Mouse (Mus musculus) liver, embryonic 11.5 days (tissue): ENCODE results near the gene Arl5a. TPM values are rescaled to one million over a fixed set of nuclear protein-coding genes. Genes with fewer than 3 reads are reported as not detected.

ENCODE experiments used
- ATAC-seq: fragments of 200-750 bp; cut with Nextera tagmentation; replicated peaks from 2 replicates; pipeline ENCODE4 v1.8.0; 2017; ENCODE audit warnings: moderate number of reproducible peaks, mild to moderate bottlenecking, moderate TSS enrichment, moderate library complexity; ENCODE audit not compliant: low FRiP score
- DNase-seq: peaks from one replicate; pipeline ENCODE4 v3.0.0-alpha.2; 2017; ENCODE audit warnings: low spot score
- H3K27ac ChIP-seq: fragments of 300-500 bp; sonication (generic); 2 replicates; pipeline ENCODE4 v1.5.1; 2014; ENCODE audit warnings: mild to moderate bottlenecking, low read depth, low read length, control low read depth
- H3K27me3 ChIP-seq: fragments of 300-500 bp; sonication (generic); replicated peaks from 2 replicates; pipeline ENCODE4 v1.6.1; 2014; ENCODE audit warnings: low read length, mixed read lengths; ENCODE audit not compliant: control insufficient read depth, insufficient read depth
- H3K36me3 ChIP-seq: fragments of 300-500 bp; sonication (generic); 2 replicates; pipeline ENCODE4 v1.6.1; 2014; ENCODE audit warnings: mild to moderate bottlenecking, low read length, moderate library complexity, mixed read lengths; ENCODE audit not compliant: control insufficient read depth, insufficient read depth
- H3K4me1 ChIP-seq: fragments of 300-500 bp; sonication (generic); replicated peaks from 2 replicates; pipeline ENCODE4 v1.6.1; 2014; ENCODE audit warnings: low read length, mixed read lengths; ENCODE audit not compliant: control insufficient read depth, insufficient read depth
- H3K4me2 ChIP-seq: fragments of 300-500 bp; sonication (generic); 2 replicates; pipeline ENCODE4 v1.6.1; 2014; ENCODE audit warnings: mild to moderate bottlenecking, control low read depth, moderate library complexity
- H3K4me3 ChIP-seq: fragments of 300-500 bp; sonication (generic); 2 replicates; pipeline ENCODE4 v1.5.1; 2014; ENCODE audit warnings: low read depth, low read length, control low read depth
- H3K9ac ChIP-seq: fragments of 300-500 bp; sonication (generic); 2 replicates; pipeline ENCODE4 v1.6.1; 2014; ENCODE audit warnings: low read depth, low read length, control low read depth
- H3K9me3 ChIP-seq: fragments of 300-500 bp; sonication (generic); 2 replicates; pipeline ENCODE4 v1.6.1; 2016; ENCODE audit warnings: low read length, inconsistent platforms, mixed read lengths; ENCODE audit not compliant: control insufficient read depth
- WGBS: fragments of 180-500 bp; shearing (Covaris S2); extraction: QIAGEN DNeasy Blood & Tissue Kit; methylation state at CpG from one replicate; pipeline ENCODE4 v1.1.7; 2014; 5-methylcytosine and 5-hydroxymethylcytosine counted together
- polyA plus RNA-seq: library from polyadenylated mRNA; unstranded; fragments of >200 nt; fragmentation: Nextera tagmentation; extraction: Ambion mirVana; gene quantifications from 2 replicates; pipeline ENCODE4 v1.2.1, GENCODE M21; 2014

The Arl5a gene
- polyA plus RNA-seq, 1 experiment from 2014 or later = 71.8 TPM

GRCm38 (mm10) chr2:52359722-52360121 is 65.0 kb downstream of the Arl5a start:
- 67% methylated on average over 1 of the region's 1 CpGs for WGBS
- DNase-seq (no peak), ATAC-seq (no peak)
- Histone ChIP-seq H3K4me3 (no peak overlapping the region), H3K27ac (no peak overlapping the region), H3K4me1 (no peaks in the 10 kb centered on the region), H3K27me3 (no peaks in the 10 kb centered on the region), H3K36me3 (no peaks in the 10 kb centered on the region), H3K9ac (no peak overlapping the region), H3K9me3 (no peaks in the 10 kb centered on the region), H3K4me2 (no peak overlapping the region)

GRCm38 (mm10) chr2:52358156-52358555 is 66.5 kb downstream of the Arl5a start:
- Histone ChIP-seq H3K4me1 (no peaks in the 10 kb centered on the region), H3K4me3 (no peak overlapping the region), H3K4me2 (no peak overlapping the region), H3K27me3 (no peaks in the 10 kb centered on the region), H3K9ac (no peak overlapping the region), H3K27ac (no peak overlapping the region), H3K9me3 (no peaks in the 10 kb centered on the region), H3K36me3 (no peaks in the 10 kb centered on the region)
- DNase-seq = no peak
- 83% methylated on average over 5 of the region's 5 CpGs for WGBS
- ATAC-seq = no peak

- H3K4me2 ChIP-seq = no peak overlapping the region
- DNase-seq (no peak), ATAC-seq (no peak)
- H3K27me3 ChIP-seq = no peaks in the 10 kb centered on the region
- H3K4me1 ChIP-seq = no peaks in the 10 kb centered on the region
- H3K9me3 ChIP-seq = no peaks in the 10 kb centered on the region
- WGBS = 82% methylated on average over 1 of the region's 1 CpGs
- no peak overlapping the region for H3K9ac ChIP-seq
- no peak overlapping the region for H3K27ac ChIP-seq
- H3K36me3 ChIP-seq = no peaks in the 10 kb centered on the region
- no peak overlapping the region for H3K4me3 ChIP-seq
Measured at GRCm38 (mm10) chr2:52351029-52351428, 73.7 kb downstream of the Arl5a start.

Other genes starting within 250 kb of the Arl5a start
- 0.90 and 1.2 TPM in 2 replicates for gene Neb, start 46.4 kb downstream of the Arl5a start, polyA plus RNA-seq